Mouse (Mus musculus) midbrain, embryonic 13.5 days (tissue): Measurements from ENCODE around the gene Usp38. TPM values are rescaled to one million over a fixed set of nuclear protein-coding genes. Genes with fewer than 3 reads are reported as not detected.

Source experiments
- ATAC-seq: fragments of 200-750 bp; cut with Nextera tagmentation; 2 replicates; pipeline ENCODE4 v1.8.0; 2017; ENCODE audit warnings: mild to moderate bottlenecking, moderate TSS enrichment, moderate library complexity
- H3K27ac ChIP-seq: fragments of 300-500 bp; sonication (generic); 2 replicates; pipeline ENCODE4 v1.5.1; 2015; ENCODE audit warnings: inconsistent platforms, mild to moderate bottlenecking, moderate library complexity
- H3K27me3 ChIP-seq: fragments of 300-500 bp; sonication (generic); 2 replicates; pipeline ENCODE4 v1.6.1; 2015; ENCODE audit warnings: mild to moderate bottlenecking, inconsistent platforms
- H3K36me3 ChIP-seq: fragments of 300-500 bp; sonication (generic); 2 replicates; pipeline ENCODE4 v1.6.1; 2015; ENCODE audit warnings: mild to moderate bottlenecking, inconsistent platforms
- H3K4me1 ChIP-seq: fragments of 300-500 bp; sonication (generic); replicated peaks from 2 replicates; pipeline ENCODE4 v1.6.1; 2015; ENCODE audit warnings: inconsistent platforms
- H3K4me2 ChIP-seq: fragments of 300-500 bp; sonication (generic); replicated peaks from 2 replicates; pipeline ENCODE4 v1.6.1; 2015; ENCODE audit warnings: moderate library complexity, mild to moderate bottlenecking, inconsistent platforms
- H3K4me3 ChIP-seq: fragments of 300-500 bp; sonication (generic); replicated peaks from 2 replicates; pipeline ENCODE4 v1.5.1; 2015; ENCODE audit warnings: mild to moderate bottlenecking, inconsistent platforms
- H3K9ac ChIP-seq: fragments of 300-500 bp; sonication (generic); replicated peaks from 2 replicates; pipeline ENCODE4 v1.6.1; 2015; ENCODE audit warnings: mild to moderate bottlenecking, inconsistent platforms
- H3K9me3 ChIP-seq: fragments of 300-500 bp; sonication (generic); 2 replicates; pipeline ENCODE4 v1.6.1; 2016; ENCODE audit warnings: mild to moderate bottlenecking, inconsistent platforms
- WGBS: fragments of 180-500 bp; shearing (Covaris S2); methylation state at CpG from one replicate; pipeline ENCODE4 v1.1.7; 2015; 5-methylcytosine and 5-hydroxymethylcytosine counted together
- polyA plus RNA-seq: library from polyadenylated mRNA; unstranded; fragments of >200 nt; fragmentation: Nextera tagmentation; extraction: Ambion mirVana; gene quantifications from 2 replicates; pipeline ENCODE4 v1.2.1, GENCODE M21; 2015

The Usp38 gene
- polyA plus RNA-seq, 1 experiment from 2014 or later, result 20.6 TPM

GRCm38 (mm10) chr8:80959588-80960268 lies 55.0 kb downstream of the Usp38 start:
- Histone ChIP-seq H3K4me2 (no peak overlapping the region), H3K4me3 (no peak overlapping the region), H3K27ac (no peak overlapping the region), H3K36me3 (no peaks in the 10 kb centered on the region), H3K27me3 (no peaks in the 10 kb centered on the region), H3K9ac (no peak overlapping the region), H3K4me1 (no peaks in the 10 kb centered on the region), H3K9me3 (0 out of 2 replicates have a peak, but pooled peaks cover 2% of the 10 kb centered on the region)
- no peak for ATAC-seq
- 83% methylated on average over 9 of the region's 9 CpGs for WGBS

- Histone ChIP-seq H3K27me3 (no peaks in the 10 kb centered on the region), H3K4me2 (no peak overlapping the region), H3K36me3 (no peaks in the 10 kb centered on the region), H3K4me1 (no peaks in the 10 kb centered on the region), H3K9me3 (0 out of 2 replicates have a peak, but pooled peaks cover 2% of the 10 kb centered on the region), H3K27ac (no peak overlapping the region), H3K9ac (no peak overlapping the region), H3K4me3 (no peak overlapping the region)
- no peak for ATAC-seq
- WGBS, result 72% methylated on average over 5 of the region's 5 CpGs
Observed at GRCm38 (mm10) chr8:80957776-80958175, 57.0 kb downstream of the Usp38 start.

- Histone ChIP-seq H3K9me3 (0 out of 2 replicates have a peak, but pooled peaks cover 2% of the 10 kb centered on the region), H3K27ac (no peak overlapping the region)
Observed at GRCm38 (mm10) chr8:80952973-80953372, 61.8 kb downstream of the Usp38 start.

GRCm38 (mm10) chr8:80952235-80952915 lies 62.4 kb downstream of the Usp38 start:
- H3K4me2 ChIP-seq, result no peak overlapping the region
- H3K4me1 ChIP-seq, result no peaks in the 10 kb centered on the region
- 0 out of 2 replicates have a peak, but pooled peaks cover 2% of the 10 kb centered on the region for H3K9me3 ChIP-seq
- no peak overlapping the region for H3K27ac ChIP-seq
- no peak overlapping the region for H3K9ac ChIP-seq
- H3K36me3 ChIP-seq, result no peaks in the 10 kb centered on the region
- no peak overlapping the region for H3K4me3 ChIP-seq
- WGBS, result 66% methylated on average over 6 of the region's 6 CpGs
- no peak for ATAC-seq
- H3K27me3 ChIP-seq, result no peaks in the 10 kb centered on the region

More at GRCm38 (mm10) chr8:80952973-80953372, 61.8 kb downstream of the Usp38 start:
- Histone ChIP-seq H3K4me3 (no peak overlapping the region), H3K9ac (no peak overlapping the region), H3K36me3 (no peaks in the 10 kb centered on the region), H3K4me2 (no peak overlapping the region), H3K4me1 (no peaks in the 10 kb centered on the region), H3K27me3 (no peaks in the 10 kb centered on the region)
- 84% methylated on average over 3 of the region's 3 CpGs for WGBS
- no peak for ATAC-seq

GRCm38 (mm10) chr8:80948405-80949183 lies 66.1 kb downstream of the Usp38 start:
- no peaks in the 10 kb centered on the region for H3K27me3 ChIP-seq
- no peak overlapping the region for H3K4me2 ChIP-seq
- H3K36me3 ChIP-seq, result no peaks in the 10 kb centered on the region
- H3K9ac ChIP-seq, result no peak overlapping the region
- no peaks in the 10 kb centered on the region for H3K4me1 ChIP-seq
- ATAC-seq, result no peak
- H3K27ac ChIP-seq, result no peak overlapping the region
- no peaks in the 10 kb centered on the region for H3K9me3 ChIP-seq
- 75% methylated on average over 7 of the region's 7 CpGs for WGBS
- no peak overlapping the region for H3K4me3 ChIP-seq

GRCm38 (mm10) chr8:80943742-80944141 lies 71.0 kb downstream of the Usp38 start:
- Histone ChIP-seq H3K4me1 (no peaks in the 10 kb centered on the region), H3K27ac (no peak overlapping the region), H3K4me3 (no peak overlapping the region), H3K9me3 (no peaks in the 10 kb centered on the region), H3K9ac (no peak overlapping the region), H3K4me2 (no peak overlapping the region), H3K36me3 (no peaks in the 10 kb centered on the region), H3K27me3 (no peaks in the 10 kb centered on the region)
- no peak for ATAC-seq
- WGBS, result 91% methylated on average over 3 of the region's 3 CpGs

GRCm38 (mm10) chr8:80941621-80942020 lies 73.1 kb downstream of the Usp38 start:
- H3K4me1 ChIP-seq, result 0 out of 2 replicates have a peak, but pooled peaks cover 6% of the 10 kb centered on the region
- H3K27me3 ChIP-seq, result no peaks in the 10 kb centered on the region
- WGBS, result 86% methylated on average over 3 of the region's 3 CpGs
- no peaks in the 10 kb centered on the region for H3K36me3 ChIP-seq
- no peak overlapping the region for H3K9ac ChIP-seq
- H3K27ac ChIP-seq, result no peak overlapping the region
- no peak for ATAC-seq
- no peak overlapping the region for H3K4me2 ChIP-seq
- no peak overlapping the region for H3K4me3 ChIP-seq
- no peaks in the 10 kb centered on the region for H3K9me3 ChIP-seq

GRCm38 (mm10) chr8:80937814-80938650 lies 76.7 kb downstream of the Usp38 start:
- H3K4me1 ChIP-seq, result 0 out of 2 replicates have a peak, but pooled peaks cover 6% of the 10 kb centered on the region
- WGBS, result 63% methylated on average over 15 of the region's 15 CpGs
- H3K27me3 ChIP-seq, result no peaks in the 10 kb centered on the region
- H3K36me3 ChIP-seq, result no peaks in the 10 kb centered on the region
- no peaks in the 10 kb centered on the region for H3K9me3 ChIP-seq
- H3K27ac ChIP-seq, result 0 out of 2 replicates have a peak overlapping the region, but pooled peaks have one; percentile 2
- ATAC-seq, result no peak
- H3K4me3 ChIP-seq, result no peak overlapping the region
- no peak overlapping the region for H3K9ac ChIP-seq
- no peak overlapping the region for H3K4me2 ChIP-seq

Other genes with a start within 250 kb of the Usp38 start
- gene Gab1, start 134.4 kb downstream of the Usp38 start, polyA plus RNA-seq, result 6.8 and 8.7 TPM in 2 replicates